Mouse (Mus musculus) heart, embryonic 16.5 days (tissue): ENCODE measurements around the gene Camk1d. TPM values are rescaled to one million over a fixed set of nuclear protein-coding genes. Genes with fewer than 3 reads are reported as not detected.

Experiments
- ATAC-seq: fragments of 200-750 bp; cut with Nextera tagmentation; replicated peaks from 2 replicates; pipeline ENCODE4 v1.8.0; 2017; ENCODE audit warnings: moderate number of reproducible peaks; ENCODE audit not compliant: insufficient read depth, low FRiP score; ENCODE audit errors: extremely low read depth
- H3K27ac ChIP-seq: fragments of 300-500 bp; sonication (generic); 2 replicates; pipeline ENCODE4 v1.5.1; 2014; ENCODE audit warnings: mild to moderate bottlenecking, low read length, control low read depth, moderate library complexity
- H3K27me3 ChIP-seq: fragments of 300-500 bp; sonication (generic); 2 replicates; pipeline ENCODE4 v1.6.1; 2014; ENCODE audit warnings: low read length, mixed read lengths; ENCODE audit not compliant: control insufficient read depth, insufficient read depth
- H3K36me3 ChIP-seq: fragments of 300-500 bp; sonication (generic); 2 replicates; pipeline ENCODE4 v1.6.1; 2014; ENCODE audit not compliant: control insufficient read depth, insufficient read depth
- H3K4me1 ChIP-seq: fragments of 300-500 bp; sonication (generic); 2 replicates; pipeline ENCODE4 v1.6.1; 2014; ENCODE audit warnings: low read length, mixed read lengths; ENCODE audit not compliant: control insufficient read depth, insufficient read depth
- H3K4me2 ChIP-seq: fragments of 300-500 bp; sonication (generic); 2 replicates; pipeline ENCODE4 v1.6.1; 2014; ENCODE audit warnings: low read depth, mild to moderate bottlenecking, control low read depth, low read length
- H3K4me3 ChIP-seq: fragments of 300-500 bp; sonication (generic); 2 replicates; pipeline ENCODE4 v1.5.1; 2014; ENCODE audit warnings: mild to moderate bottlenecking, control low read depth, low read length
- H3K9ac ChIP-seq: fragments of 300-500 bp; sonication (generic); 2 replicates; pipeline ENCODE4 v1.6.1; 2014; ENCODE audit warnings: low read length, control low read depth
- H3K9me3 ChIP-seq: fragments of 300-500 bp; sonication (generic); replicated peaks from 2 replicates; pipeline ENCODE4 v1.6.1; 2016; ENCODE audit warnings: low read length; ENCODE audit not compliant: control insufficient read depth
- WGBS: fragments of 180-500 bp; shearing (Covaris S2); extraction: QIAGEN DNeasy Blood & Tissue Kit; methylation state at CpG from one replicate; pipeline ENCODE4 v1.1.7; 2014; 5-methylcytosine and 5-hydroxymethylcytosine counted together
- polyA plus RNA-seq: library from polyadenylated mRNA; unstranded; fragments of >200 nt; fragmentation: Nextera tagmentation; extraction: Ambion mirVana; gene quantifications from 2 replicates; pipeline ENCODE4 v1.2.1, GENCODE M21; 2015

Gene Camk1d
- polyA plus RNA-seq, 1 experiment from 2014 or later: 5.9 TPM

- Histone ChIP-seq H3K27ac (no peak overlapping the region), H3K4me3 (peak overlapping the region; percentile 82), H3K9ac (peak overlapping the region; percentile 74), H3K4me2 (peak overlapping the region; percentile 100), H3K27me3 (peaks cover 11% of the 10 kb centered on the region), H3K4me1 (peaks cover 12% of the 10 kb centered on the region), H3K9me3 (peaks cover 4% of the 10 kb centered on the region; the same call in 1 of the 2 replicates), H3K36me3 (no peaks in the 10 kb centered on the region)
- no peak for ATAC-seq
- 1% methylated on average over 19 of the region's 19 CpGs for WGBS
These were observed 717 bp upstream of the Camk1d start for GRCm38 (mm10) chr2:5715054-5715410.

GRCm38 (mm10) chr2:5713325-5714210 lies 747 bp downstream of the Camk1d start:
- under 1% methylated on average over 48 of the region's 49 CpGs for WGBS
- Histone ChIP-seq H3K4me1 (peaks cover 12% of the 10 kb centered on the region), H3K9ac (peak overlapping the region; percentile 74), H3K9me3 (peaks cover 4% of the 10 kb centered on the region; the same call in 1 of the 2 replicates), H3K4me2 (peak overlapping the region; percentile 100), H3K36me3 (no peaks in the 10 kb centered on the region), H3K27me3 (peaks cover 11% of the 10 kb centered on the region), H3K4me3 (peak overlapping the region; percentile 82), H3K27ac (peak overlapping the region; percentile 48; the same call in 1 of the 2 replicates)
- ATAC-seq: no peak

- Histone ChIP-seq H3K4me1 (peaks cover 12% of the 10 kb centered on the region), H3K9ac (no peak overlapping the region), H3K4me3 (no peak overlapping the region), H3K4me2 (peak overlapping the region; percentile 100), H3K27me3 (peaks cover 11% of the 10 kb centered on the region), H3K27ac (no peak overlapping the region), H3K9me3 (no peaks in the 10 kb centered on the region), H3K36me3 (no peaks in the 10 kb centered on the region)
- ATAC-seq: no peak
- 59% methylated on average over 7 of the region's 7 CpGs for WGBS
These were observed 2.1 kb downstream of the Camk1d start for GRCm38 (mm10) chr2:5712255-5712654.

GRCm38 (mm10) chr2:5709911-5710310 lies 4.4 kb downstream of the Camk1d start:
- H3K9me3 ChIP-seq: no peaks in the 10 kb centered on the region
- peaks cover 12% of the 10 kb centered on the region for H3K4me1 ChIP-seq
- H3K4me3 ChIP-seq: no peak overlapping the region
- H3K4me2 ChIP-seq: no peak overlapping the region
- WGBS: 76% methylated on average over 4 of the region's 4 CpGs
- H3K36me3 ChIP-seq: no peaks in the 10 kb centered on the region
- peaks cover 11% of the 10 kb centered on the region for H3K27me3 ChIP-seq
- H3K27ac ChIP-seq: no peak overlapping the region
- no peak for ATAC-seq
- H3K9ac ChIP-seq: no peak overlapping the region

GRCm38 (mm10) chr2:5707871-5708733 lies 6.2 kb downstream of the Camk1d start:
- Histone ChIP-seq H3K4me3 (no peak overlapping the region), H3K4me1 (peaks cover 4% of the 10 kb centered on the region; the same call in 1 of the 2 replicates), H3K36me3 (no peaks in the 10 kb centered on the region), H3K9me3 (no peaks in the 10 kb centered on the region), H3K4me2 (no peak overlapping the region), H3K9ac (no peak overlapping the region), H3K27me3 (peaks cover 6% of the 10 kb centered on the region), H3K27ac (no peak overlapping the region)
- no peak for ATAC-seq
- 61% methylated on average over 10 of the region's 10 CpGs for WGBS

- WGBS: 73% methylated on average over 4 of the region's 4 CpGs
- Histone ChIP-seq H3K27me3 (no peaks in the 10 kb centered on the region), H3K4me1 (no peaks in the 10 kb centered on the region), H3K27ac (no peak overlapping the region), H3K4me3 (no peak overlapping the region), H3K4me2 (no peak overlapping the region), H3K9ac (no peak overlapping the region), H3K36me3 (no peaks in the 10 kb centered on the region), H3K9me3 (no peaks in the 10 kb centered on the region)
- no peak for ATAC-seq
These were observed 7.7 kb downstream of the Camk1d start for GRCm38 (mm10) chr2:5706618-5707017.

GRCm38 (mm10) chr2:5702370-5702769 lies 11.9 kb downstream of the Camk1d start:
- Histone ChIP-seq H3K36me3 (no peaks in the 10 kb centered on the region), H3K4me3 (no peak overlapping the region), H3K27me3 (no peaks in the 10 kb centered on the region), H3K4me2 (no peak overlapping the region), H3K4me1 (no peaks in the 10 kb centered on the region), H3K9ac (no peak overlapping the region), H3K27ac (no peak overlapping the region), H3K9me3 (no peaks in the 10 kb centered on the region)
- no peak for ATAC-seq
- WGBS: 88% methylated on average over 2 of the region's 2 CpGs

- ATAC-seq: 0 out of 2 replicates have a peak, but pooled peaks have one; percentile 51
- 90% methylated on average over 3 of the region's 3 CpGs for WGBS
- Histone ChIP-seq H3K4me2 (no peak overlapping the region), H3K4me1 (no peaks in the 10 kb centered on the region), H3K4me3 (no peak overlapping the region), H3K9me3 (no peaks in the 10 kb centered on the region), H3K27me3 (no peaks in the 10 kb centered on the region), H3K9ac (no peak overlapping the region), H3K36me3 (no peaks in the 10 kb centered on the region), H3K27ac (no peak overlapping the region)
These were observed 13.4 kb downstream of the Camk1d start for GRCm38 (mm10) chr2:5700931-5701330.

GRCm38 (mm10) chr2:5698451-5698850 lies 15.9 kb downstream of the Camk1d start:
- ATAC-seq: no peak
- Histone ChIP-seq H3K27me3 (no peaks in the 10 kb centered on the region), H3K9me3 (no peaks in the 10 kb centered on the region), H3K9ac (no peak overlapping the region), H3K4me1 (no peaks in the 10 kb centered on the region), H3K4me3 (no peak overlapping the region), H3K36me3 (no peaks in the 10 kb centered on the region), H3K27ac (no peak overlapping the region), H3K4me2 (no peak overlapping the region)
- WGBS: 42% methylated on average over 8 of the region's 8 CpGs
